Mouse (Mus musculus) mature B cell (primary cell): ENCODE results near the gene Slco3a1.

Experiments used
- in situ Hi-C: fragments of 300-500 bp; cut with MboI; formaldehyde crosslinking; loops from 2 replicates; pipeline ENCODE4 v1.14.3; 2019

The Slco3a1 gene

GRCm38 (mm10) chr7:74554608-74555311 lies at the start of gene Slco3a1:
TSS of gene Slco3a1 (minus strand) at chr7:74554780.
- in situ Hi-C loops, result no loop called here

- in situ Hi-C loops, result no loop called here
Observed at GRCm38 (mm10) chr7:74600996-74601395, 46.4 kb upstream of the Slco3a1 start.

- in situ Hi-C loops, result no loop called here
Observed at GRCm38 (mm10) chr7:74579411-74579810, 24.8 kb upstream of the Slco3a1 start.

- in situ Hi-C loops, result no loop called here
Observed at GRCm38 (mm10) chr7:74575678-74576077, 21.1 kb upstream of the Slco3a1 start.

- in situ Hi-C loops, result no loop called here
Observed at GRCm38 (mm10) chr7:74555416-74555815, 836 bp upstream of the Slco3a1 start.

- in situ Hi-C loops, result no loop called here
Observed at GRCm38 (mm10) chr7:74554041-74554561, 479 bp downstream of the Slco3a1 start.

GRCm38 (mm10) chr7:74553111-74553650 lies 1.4 kb downstream of the Slco3a1 start:
- in situ Hi-C loops, result no loop called here

GRCm38 (mm10) chr7:74552546-74552945 lies 2.0 kb downstream of the Slco3a1 start:
- in situ Hi-C loops, result no loop called here

GRCm38 (mm10) chr7:74552000-74552358 lies 2.6 kb downstream of the Slco3a1 start:
- in situ Hi-C loops, result no loop called here

- in situ Hi-C loops, result no loop called here
Observed at GRCm38 (mm10) chr7:74551338-74551999, 3.1 kb downstream of the Slco3a1 start.

GRCm38 (mm10) chr7:74549686-74550085 lies 4.9 kb downstream of the Slco3a1 start:
- in situ Hi-C loops, result no loop called here

GRCm38 (mm10) chr7:74549013-74549582 lies 5.5 kb downstream of the Slco3a1 start:
- in situ Hi-C loops, result no loop called here

GRCm38 (mm10) chr7:74546691-74547090 lies 7.9 kb downstream of the Slco3a1 start:
- in situ Hi-C loops, result no loop called here

- in situ Hi-C loops, result no loop called here
Observed at GRCm38 (mm10) chr7:74545498-74545990, 9.0 kb downstream of the Slco3a1 start.

- in situ Hi-C loops, result no loop called here
Observed at GRCm38 (mm10) chr7:74544306-74544705, 10.3 kb downstream of the Slco3a1 start.

- in situ Hi-C loops, result no loop called here
Observed at GRCm38 (mm10) chr7:74541958-74542357, 12.6 kb downstream of the Slco3a1 start.

GRCm38 (mm10) chr7:74540933-74541725 lies 13.5 kb downstream of the Slco3a1 start:
- in situ Hi-C loops, result no loop called here

GRCm38 (mm10) chr7:74536186-74536585 lies 18.4 kb downstream of the Slco3a1 start:
- in situ Hi-C loops, result no loop called here

GRCm38 (mm10) chr7:74531468-74532097 lies 23.0 kb downstream of the Slco3a1 start:
- in situ Hi-C loops, result no loop called here

GRCm38 (mm10) chr7:74529877-74530276 lies 24.7 kb downstream of the Slco3a1 start:
- in situ Hi-C loops, result no loop called here

GRCm38 (mm10) chr7:74529183-74529757 lies 25.3 kb downstream of the Slco3a1 start:
- in situ Hi-C loops, result no loop called here
